Mouse (Mus musculus) small intestine, adult 2 months (tissue): ENCODE measurements at regions not wholly inside any gene's neighbourhood (a gene's known extent, or its start where the extent isn't known, plus 50 kb on each side); places are given as distances from the start of the nearest gene placed in this dataset.

Experiments used
- CTCF ChIP-seq: fragments of 200-500 bp; IDR thresholded peaks from 2 replicates; pipeline ENCODE4 v1.5.1; 2012; ENCODE audit warnings: low read depth, mild to moderate bottlenecking, control low read depth, inconsistent platforms, low read length, moderate library complexity, mixed read lengths; ENCODE audit not compliant: insufficient replicate concordance, insufficient read length; ENCODE audit errors: extremely low read depth
- POLR2A ChIP-seq: fragments of 200-500 bp; IDR thresholded peaks from 2 replicates; pipeline ENCODE4 v1.6.1; 2012; ENCODE audit warnings: low read depth, mild to moderate bottlenecking, control low read depth, inconsistent platforms, low read length, moderate library complexity

- TF ChIP-seq POLR2A (no peak), CTCF (no peak)
These were observed 66.8 kb upstream of the Plcz1 start for GRCm38 (mm10) chr6:140108083-140108482.
